In genomic region chr13:55135382-55135781, GRCm38 (mm10) we compare ENCODE assay signal across 9 mouse cellular contexts. TPM values are rescaled to one million over a fixed set of nuclear protein-coding genes. Genes with fewer than 3 reads are reported as not detected.
DNase-seq lines count a peak whose midpoint lies in the region; ATAC-seq and TF ChIP-seq lines count a peak whose summit lies in the region.
"Had no signal": no experiment of that assay in that cellular context is flagged by ENCODE, and none has a peak within 500 bp of the region (broad histone marks: within the 10 kb centered on the region; RNA-seq: fewer than 3 reads in every experiment).

No protein-coding gene starts in this region.

- no peaks in the 10 kb centered on the region for H3K9me3 ChIP-seq in heart, embryonic 16.5 days (replicated peaks; ENCODE audit: control insufficient read depth, low read length)
- no peaks in the 10 kb centered on the region for H3K9me3 ChIP-seq in heart, embryonic 10.5 days
- H3K9me3 ChIP-seq in limb, embryonic 14.5 days (ENCODE audit: control insufficient read depth, low read length) = no peaks in the 10 kb centered on the region
- H3K9me3 ChIP-seq in forebrain, embryonic 10.5 days = no peaks in the 10 kb centered on the region
- H3K9me3 ChIP-seq: neural tube, embryonic 13.5 days had no signal

- WGBS in heart, embryonic 16.5 days = 10% methylated on average over 5 of the region's 5 CpGs
- under 1% methylated on average over 5 of the region's 5 CpGs for WGBS in heart, embryonic 10.5 days
- 6% methylated on average over 5 of the region's 5 CpGs for WGBS in limb, embryonic 14.5 days
- WGBS in forebrain, embryonic 10.5 days = 11% methylated on average over 5 of the region's 5 CpGs

- no peak for TF ChIP-seq POLR2A in limb, embryonic 14.5 days (IDR thresholded peaks at IDR 0.05; ENCODE audit: borderline replicate concordance, extremely low read depth, insufficient read depth, insufficient read length)

- peaks cover 25% of the 10 kb centered on the region for H3K36me3 ChIP-seq in heart, embryonic 16.5 days (ENCODE audit: control insufficient read depth, insufficient read depth)
- H3K36me3 ChIP-seq in heart, embryonic 10.5 days = peaks cover 39% of the 10 kb centered on the region
- peaks cover 31% of the 10 kb centered on the region for H3K36me3 ChIP-seq in limb, embryonic 14.5 days (ENCODE audit: control insufficient read depth, insufficient read depth, low read length)
- H3K36me3 ChIP-seq in forebrain, embryonic 10.5 days (replicated peaks) = peaks cover 39% of the 10 kb centered on the region

- ATAC-seq in heart, embryonic 16.5 days (replicated peaks; ENCODE audit: extremely low read depth, insufficient read depth, low FRiP score) = peak; percentile 70; the same call in 1 of the 2 replicates
- ATAC-seq in limb, embryonic 14.5 days (ENCODE audit: low FRiP score, low read depth) = no peak

- no peak overlapping the region; the same call in 1 of the 2 replicates for H3K9ac ChIP-seq in heart, embryonic 16.5 days (ENCODE audit: low read length)
- no peak overlapping the region for H3K9ac ChIP-seq in limb, embryonic 14.5 days (ENCODE audit: low read depth, low read length, severe bottlenecking)
- H3K9ac ChIP-seq: neural tube, embryonic 13.5 days had no signal

- no peaks in the 10 kb centered on the region for H3K27me3 ChIP-seq in heart, embryonic 16.5 days (ENCODE audit: control insufficient read depth, insufficient read depth, low read length)
- H3K27me3 ChIP-seq in heart, embryonic 10.5 days (ENCODE audit: insufficient read depth, poor library complexity, severe bottlenecking) = no peaks in the 10 kb centered on the region
- no peaks in the 10 kb centered on the region for H3K27me3 ChIP-seq in limb, embryonic 14.5 days (ENCODE audit: control insufficient read depth, insufficient read depth, low read length)
- H3K27me3 ChIP-seq in forebrain, embryonic 10.5 days (ENCODE audit: poor library complexity, severe bottlenecking) = no peaks in the 10 kb centered on the region
- H3K27me3 ChIP-seq: neural tube, embryonic 13.5 days had no signal

- DNase-seq in heart, embryonic 10.5 days (ENCODE audit: low spot score) = no peak
- peak; percentile 7 to 15 for DNase-seq in B cell, adult 2 months
- peak; percentile 57 for DNase-seq in ZHBTc4 (ENCODE audit: low read depth, low spot score)
- DNase-seq in limb, embryonic 14.5 days (ENCODE audit: low spot score) = peak; percentile 24
- DNase-seq in frontal cortex, postnatal 10 days (ENCODE audit: low spot score in 2 of 2) = no peak
- no peak for DNase-seq in gastrocnemius, postnatal 25 days
- no peak for DNase-seq in forebrain, embryonic 10.5 days (ENCODE audit: extremely low spot score, low spot score)

- no peak overlapping the region for H3K27ac ChIP-seq in heart, embryonic 16.5 days (ENCODE audit: low read length)
- no peak overlapping the region for H3K27ac ChIP-seq in heart, embryonic 10.5 days
- H3K27ac ChIP-seq in limb, embryonic 14.5 days (replicated peaks; ENCODE audit: low read depth, low read length) = no peak overlapping the region
- H3K27ac ChIP-seq in forebrain, embryonic 10.5 days = no peak overlapping the region
- H3K27ac ChIP-seq: neural tube, embryonic 13.5 days had no signal

- no peak overlapping the region for H3K4me2 ChIP-seq in heart, embryonic 16.5 days (ENCODE audit: low read depth, low read length)
- no peak overlapping the region for H3K4me2 ChIP-seq in limb, embryonic 14.5 days (replicated peaks; ENCODE audit: low read depth, low read length, severe bottlenecking)
- H3K4me2 ChIP-seq: neural tube, embryonic 13.5 days had no signal

- H3K4me3 ChIP-seq in heart, embryonic 16.5 days (ENCODE audit: low read length) = no peak overlapping the region
- no peak overlapping the region for H3K4me3 ChIP-seq in heart, embryonic 10.5 days
- H3K4me3 ChIP-seq in limb, embryonic 14.5 days (replicated peaks; ENCODE audit: low read length) = no peak overlapping the region
- no peak overlapping the region for H3K4me3 ChIP-seq in forebrain, embryonic 10.5 days
- H3K4me3 ChIP-seq: neural tube, embryonic 13.5 days had no signal

- H3K4me1 ChIP-seq in heart, embryonic 16.5 days (ENCODE audit: control insufficient read depth, insufficient read depth, low read length) = peaks cover 4% of the 10 kb centered on the region
- peaks cover 6% of the 10 kb centered on the region; the same call in 1 of the 2 replicates for H3K4me1 ChIP-seq in heart, embryonic 10.5 days
- no peaks in the 10 kb centered on the region for H3K4me1 ChIP-seq in limb, embryonic 14.5 days (ENCODE audit: control insufficient read depth, insufficient read depth, low read length)
- H3K4me1 ChIP-seq in forebrain, embryonic 10.5 days = peaks cover 5% of the 10 kb centered on the region; the same call in 1 of the 2 replicates

RNA-seq across cellular contexts. Expression of gene Gm17617, which starts 2.0 kb away (rescaled TPM):
- not detected in 2 replicates for polyA plus RNA-seq in heart, embryonic 16.5 days (2015; fragmentation: Nextera tagmentation; extraction: Ambion mirVana)
- polyA plus RNA-seq in heart, embryonic 10.5 days (2016; fragmentation: Nextera tagmentation; extraction: Ambion mirVana) = not detected in 2 replicates
- polyA plus RNA-seq in limb, embryonic 14.5 days (2012; rRNA removed) = not detected in 2 replicates
- not detected in 2 replicates for polyA plus RNA-seq in limb, embryonic 14.5 days (2014; fragmentation: Nextera tagmentation; extraction: Ambion mirVana)
- not detected for total RNA-seq in gastrocnemius, postnatal 25 days (2021)
- polyA plus RNA-seq in forebrain, embryonic 10.5 days (2016; fragmentation: Nextera tagmentation; extraction: Ambion mirVana) = not detected in 2 replicates
- polyA plus RNA-seq: neural tube, embryonic 13.5 days had no signal

RNA-seq across cellular contexts. Expression of gene Fgfr4, which starts 17.1 kb away (rescaled TPM):
- 0.80 and 2.6 TPM in 2 replicates for polyA plus RNA-seq in heart, embryonic 16.5 days (2015; fragmentation: Nextera tagmentation; extraction: Ambion mirVana)
- polyA plus RNA-seq in heart, embryonic 10.5 days (2016; fragmentation: Nextera tagmentation; extraction: Ambion mirVana) = 0.46 and 3.5 TPM in 2 replicates
- polyA plus RNA-seq in limb, embryonic 14.5 days (2012; rRNA removed) = 38.9 and 47.4 TPM in 2 replicates
- polyA plus RNA-seq in limb, embryonic 14.5 days (2014; fragmentation: Nextera tagmentation; extraction: Ambion mirVana) = 10.9 and 12.1 TPM in 2 replicates
- total RNA-seq in gastrocnemius, postnatal 25 days (2021) = 1 to 10 TPM; 2.4 to 3.1 TPM
- 0.16 and 0.30 TPM in 2 replicates for polyA plus RNA-seq in forebrain, embryonic 10.5 days (2016; fragmentation: Nextera tagmentation; extraction: Ambion mirVana)

RNA-seq across cellular contexts. Expression of gene Zfp346, which starts 30.3 kb away (rescaled TPM):
- polyA plus RNA-seq in heart, embryonic 16.5 days (2015; fragmentation: Nextera tagmentation; extraction: Ambion mirVana) = 19.1 and 20.6 TPM in 2 replicates
- polyA plus RNA-seq in heart, embryonic 10.5 days (2016; fragmentation: Nextera tagmentation; extraction: Ambion mirVana) = 18.1 and 20.4 TPM in 2 replicates
- polyA plus RNA-seq in limb, embryonic 14.5 days (2012; rRNA removed) = 48.6 and 50.8 TPM in 2 replicates
- polyA plus RNA-seq in limb, embryonic 14.5 days (2014; fragmentation: Nextera tagmentation; extraction: Ambion mirVana) = 27.0 and 28.9 TPM in 2 replicates
- 10 to 100 TPM in 1 of 2 experiments, 1 to 10 TPM in 1; 8.9 to 13.4 TPM for total RNA-seq in gastrocnemius, postnatal 25 days (2021)
- 24.5 and 25.1 TPM in 2 replicates for polyA plus RNA-seq in forebrain, embryonic 10.5 days (2016; fragmentation: Nextera tagmentation; extraction: Ambion mirVana)

RNA-seq across cellular contexts. Expression of gene Uimc1, which starts 35.3 kb away (rescaled TPM):
- 19.0 and 22.0 TPM in 2 replicates for polyA plus RNA-seq in heart, embryonic 16.5 days (2015; fragmentation: Nextera tagmentation; extraction: Ambion mirVana)
- 16.1 and 18.9 TPM in 2 replicates for polyA plus RNA-seq in heart, embryonic 10.5 days (2016; fragmentation: Nextera tagmentation; extraction: Ambion mirVana)
- 17.5 and 28.5 TPM in 2 replicates for polyA plus RNA-seq in limb, embryonic 14.5 days (2012; rRNA removed)
- polyA plus RNA-seq in limb, embryonic 14.5 days (2014; fragmentation: Nextera tagmentation; extraction: Ambion mirVana) = 27.1 and 30.6 TPM in 2 replicates
- 10 to 100 TPM; 12.4 to 12.6 TPM for total RNA-seq in gastrocnemius, postnatal 25 days (2021)
- 23.4 and 23.5 TPM in 2 replicates for polyA plus RNA-seq in forebrain, embryonic 10.5 days (2016; fragmentation: Nextera tagmentation; extraction: Ambion mirVana)

Comparison
In these comparisons a context has a peak if more than half of its experiments do, and no peak if none do; other contexts are left out.
1. DNase-seq: peak in B cell, adult 2 months (2 of 2), ZHBTc4 (single experiment) and limb, embryonic 14.5 days (single experiment); none in heart, embryonic 10.5 days (single experiment), frontal cortex, postnatal 10 days (0 of 2), gastrocnemius, postnatal 25 days (single experiment) and forebrain, embryonic 10.5 days (single experiment).